Mouse (Mus musculus) forebrain, embryonic 15.5 days (tissue): ENCODE results near the gene Pigc. TPM values are rescaled to one million over a fixed set of nuclear protein-coding genes. Genes with fewer than 3 reads are reported as not detected.

Experiments used
- ATAC-seq: fragments of 200-750 bp; cut with Nextera tagmentation; replicated peaks from 2 replicates; pipeline ENCODE4 v1.8.0; 2017; ENCODE audit warnings: mild to moderate bottlenecking, moderate TSS enrichment, moderate library complexity
- H3K27ac ChIP-seq: fragments of 300-500 bp; sonication (generic); replicated peaks from 2 replicates; pipeline ENCODE4 v1.5.1; 2015; ENCODE audit warnings: mild to moderate bottlenecking, inconsistent platforms
- H3K27me3 ChIP-seq: fragments of 300-500 bp; sonication (generic); 2 replicates; pipeline ENCODE4 v1.6.1; 2015; ENCODE audit warnings: inconsistent platforms
- H3K36me3 ChIP-seq: fragments of 300-500 bp; sonication (generic); 2 replicates; pipeline ENCODE4 v1.6.1; 2015; ENCODE audit warnings: mild to moderate bottlenecking, inconsistent platforms
- H3K4me1 ChIP-seq: fragments of 300-500 bp; sonication (generic); 2 replicates; pipeline ENCODE4 v1.6.1; 2015; ENCODE audit warnings: inconsistent platforms
- H3K4me2 ChIP-seq: fragments of 300-500 bp; sonication (generic); replicated peaks from 2 replicates; pipeline ENCODE4 v1.6.1; 2015; ENCODE audit warnings: mild to moderate bottlenecking, inconsistent platforms
- H3K4me3 ChIP-seq: fragments of 300-500 bp; sonication (generic); 2 replicates; pipeline ENCODE4 v1.5.1; 2015; ENCODE audit warnings: mild to moderate bottlenecking, inconsistent platforms
- H3K9ac ChIP-seq: fragments of 300-500 bp; sonication (generic); replicated peaks from 2 replicates; pipeline ENCODE4 v1.6.1; 2015; ENCODE audit warnings: mild to moderate bottlenecking, inconsistent platforms
- H3K9me3 ChIP-seq: fragments of 300-500 bp; sonication (generic); 2 replicates; pipeline ENCODE4 v1.6.1; 2016; ENCODE audit warnings: inconsistent platforms
- WGBS: fragments of 180-500 bp; shearing (Covaris S2); methylation state at CpG from one replicate; pipeline ENCODE4 v1.1.7; 2015; ENCODE audit warnings: mixed read lengths; 5-methylcytosine and 5-hydroxymethylcytosine counted together
- polyA plus RNA-seq: library from polyadenylated mRNA; unstranded; fragments of >200 nt; fragmentation: Nextera tagmentation; extraction: Ambion mirVana; gene quantifications from 2 replicates; pipeline ENCODE4 v1.2.1, GENCODE M21; 2015

Gene Pigc
- polyA plus RNA-seq, 1 experiment from 2014 or later, result 32.7 TPM

DNA sequence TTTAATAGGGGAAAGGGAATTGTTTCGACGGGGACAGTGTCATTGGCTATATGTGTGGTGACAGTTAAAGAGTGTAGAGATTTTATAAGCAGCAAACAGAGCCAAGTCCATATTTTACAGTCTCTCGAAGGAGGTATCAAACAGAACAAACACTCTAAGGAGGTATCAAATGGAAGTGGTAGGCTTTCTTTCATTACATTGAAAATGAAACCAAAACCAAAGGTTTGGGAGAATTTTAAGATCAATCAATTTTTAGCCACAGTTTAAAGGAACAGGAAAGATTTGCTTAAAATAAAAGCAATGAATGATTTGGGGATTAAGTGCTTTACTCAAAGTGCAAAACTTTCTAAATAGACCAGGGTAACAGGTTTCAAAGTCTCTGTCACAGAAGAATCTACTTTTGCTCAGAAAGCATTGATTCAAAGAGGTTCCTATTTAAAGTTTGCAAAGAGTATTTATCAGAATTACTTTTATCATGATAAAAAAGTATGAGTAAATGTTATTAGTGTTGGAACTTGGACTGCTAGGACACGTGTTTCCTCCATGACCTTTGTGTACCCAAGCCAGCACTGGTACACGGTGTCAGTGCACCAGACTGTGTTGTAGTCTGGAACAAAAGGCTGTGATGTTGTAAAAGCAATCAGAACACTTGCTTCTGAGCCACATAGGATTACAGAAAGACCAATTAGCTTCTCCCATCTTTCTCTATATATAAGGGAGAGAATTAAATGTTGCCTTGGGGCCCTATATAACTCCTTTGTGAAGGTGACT, 17.8 kb upstream of the Pigc start:
- Histone ChIP-seq H3K27me3 (no peaks in the 10 kb centered on the region), H3K4me2 (no peak overlapping the region), H3K4me3 (no peak overlapping the region), H3K27ac (no peak overlapping the region), H3K9ac (no peak overlapping the region), H3K9me3 (no peaks in the 10 kb centered on the region), H3K36me3 (no peaks in the 10 kb centered on the region), H3K4me1 (no peaks in the 10 kb centered on the region)
- 75% methylated on average over 5 of the region's 5 CpGs for WGBS
- ATAC-seq, result no peak

DNA sequence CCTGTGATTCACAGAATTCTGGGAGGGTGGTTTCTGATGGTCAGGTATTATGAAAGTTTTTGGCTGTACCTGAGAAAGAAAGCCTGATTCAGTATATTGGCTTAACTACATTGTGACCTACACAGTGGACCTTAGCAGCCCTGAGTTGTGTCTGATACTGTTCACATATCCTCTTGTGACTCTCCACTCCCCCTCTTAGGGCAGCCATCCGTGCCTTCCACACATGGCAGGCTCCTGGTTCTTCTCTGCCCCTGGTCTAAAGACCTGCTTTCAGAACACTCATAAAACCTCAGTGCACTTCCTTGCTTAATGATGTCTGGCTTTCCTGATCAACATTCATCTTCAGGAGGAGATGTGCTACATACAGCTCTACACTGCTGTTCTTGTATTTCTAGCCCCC, 16.4 kb upstream of the Pigc start:
- Histone ChIP-seq H3K27ac (no peak overlapping the region), H3K4me3 (no peak overlapping the region), H3K9me3 (no peaks in the 10 kb centered on the region), H3K36me3 (no peaks in the 10 kb centered on the region), H3K4me2 (no peak overlapping the region), H3K27me3 (no peaks in the 10 kb centered on the region), H3K4me1 (no peaks in the 10 kb centered on the region), H3K9ac (no peak overlapping the region)
- ATAC-seq, result no peak
- WGBS, result 53% methylated on average over 1 of the region's 1 CpGs

DNA sequence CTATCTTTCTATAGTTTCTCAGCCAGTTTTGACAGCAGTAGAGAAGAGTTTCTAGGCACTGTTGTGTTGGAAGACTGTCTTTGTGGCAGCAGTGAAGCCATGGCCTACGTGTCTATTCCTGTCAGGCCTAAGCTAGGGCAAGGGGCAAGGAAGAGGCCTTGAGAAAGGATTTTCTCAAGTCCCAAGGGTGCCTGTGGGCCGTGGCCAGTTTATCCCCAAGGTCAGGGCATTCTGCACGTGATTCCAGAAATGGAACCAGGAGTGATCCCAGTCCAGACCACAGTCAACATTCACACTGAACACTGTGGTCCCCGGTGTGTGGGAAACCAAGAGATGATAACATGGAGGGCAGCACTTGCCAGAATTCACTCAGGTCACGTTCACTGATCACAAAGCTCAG, 13.1 kb upstream of the Pigc start:
- no peaks in the 10 kb centered on the region for H3K36me3 ChIP-seq
- H3K9ac ChIP-seq, result no peak overlapping the region
- H3K4me1 ChIP-seq, result no peaks in the 10 kb centered on the region
- WGBS, result 70% methylated on average over 5 of the region's 5 CpGs
- no peak overlapping the region for H3K27ac ChIP-seq
- no peak for ATAC-seq
- H3K4me2 ChIP-seq, result no peak overlapping the region
- H3K27me3 ChIP-seq, result no peaks in the 10 kb centered on the region
- no peak overlapping the region for H3K4me3 ChIP-seq
- no peaks in the 10 kb centered on the region for H3K9me3 ChIP-seq

DNA sequence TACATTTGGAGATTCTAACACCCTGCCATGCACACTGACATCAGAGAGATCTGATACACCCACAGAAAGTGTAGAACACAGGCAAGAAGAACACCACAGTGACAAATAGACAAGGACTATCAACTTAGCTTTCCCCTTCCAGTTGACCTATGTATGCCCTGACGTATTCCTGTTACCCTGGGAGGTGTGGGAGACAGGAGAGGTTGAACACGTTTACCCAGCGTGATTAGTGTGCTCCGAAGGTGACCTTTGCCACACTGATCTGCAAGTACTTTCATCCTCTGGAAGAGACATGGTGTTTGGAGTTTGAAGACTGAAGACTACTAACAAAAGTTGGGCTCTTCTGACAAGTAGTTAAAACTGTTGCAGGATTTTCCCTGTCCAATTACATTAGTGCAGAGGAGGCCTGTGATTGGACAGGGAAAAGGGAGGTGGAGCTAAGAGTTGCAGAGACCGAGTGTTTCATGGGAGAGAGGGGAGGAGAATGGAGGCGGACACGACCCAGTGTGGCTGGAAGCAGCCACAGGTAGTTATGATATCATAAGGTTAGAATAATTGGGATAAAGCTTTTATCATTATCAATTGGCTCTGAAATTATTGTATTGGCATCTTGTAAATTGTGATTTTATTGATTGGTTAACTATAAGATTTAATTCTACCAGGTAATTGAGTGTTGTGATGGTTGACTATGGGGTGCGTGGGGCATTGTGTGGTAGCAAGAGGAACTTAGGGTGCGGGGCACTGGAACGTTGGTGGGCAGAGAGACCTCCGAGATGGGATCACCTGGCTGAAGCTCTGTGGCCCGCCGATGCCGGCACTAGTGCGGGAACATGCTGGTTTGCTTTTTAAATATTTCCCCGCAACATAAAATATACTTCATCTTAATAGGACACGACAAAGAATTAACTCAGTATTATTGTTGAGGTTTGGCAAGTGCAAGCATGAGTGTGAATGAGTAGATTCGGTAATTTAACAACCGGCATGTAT, 10.7 kb upstream of the Pigc start:
- Histone ChIP-seq H3K9ac (no peak overlapping the region), H3K4me3 (no peak overlapping the region), H3K4me1 (no peaks in the 10 kb centered on the region), H3K27me3 (no peaks in the 10 kb centered on the region), H3K27ac (no peak overlapping the region), H3K4me2 (no peak overlapping the region), H3K9me3 (no peaks in the 10 kb centered on the region), H3K36me3 (no peaks in the 10 kb centered on the region)
- 86% methylated on average over 19 of the region's 19 CpGs for WGBS
- no peak for ATAC-seq

DNA sequence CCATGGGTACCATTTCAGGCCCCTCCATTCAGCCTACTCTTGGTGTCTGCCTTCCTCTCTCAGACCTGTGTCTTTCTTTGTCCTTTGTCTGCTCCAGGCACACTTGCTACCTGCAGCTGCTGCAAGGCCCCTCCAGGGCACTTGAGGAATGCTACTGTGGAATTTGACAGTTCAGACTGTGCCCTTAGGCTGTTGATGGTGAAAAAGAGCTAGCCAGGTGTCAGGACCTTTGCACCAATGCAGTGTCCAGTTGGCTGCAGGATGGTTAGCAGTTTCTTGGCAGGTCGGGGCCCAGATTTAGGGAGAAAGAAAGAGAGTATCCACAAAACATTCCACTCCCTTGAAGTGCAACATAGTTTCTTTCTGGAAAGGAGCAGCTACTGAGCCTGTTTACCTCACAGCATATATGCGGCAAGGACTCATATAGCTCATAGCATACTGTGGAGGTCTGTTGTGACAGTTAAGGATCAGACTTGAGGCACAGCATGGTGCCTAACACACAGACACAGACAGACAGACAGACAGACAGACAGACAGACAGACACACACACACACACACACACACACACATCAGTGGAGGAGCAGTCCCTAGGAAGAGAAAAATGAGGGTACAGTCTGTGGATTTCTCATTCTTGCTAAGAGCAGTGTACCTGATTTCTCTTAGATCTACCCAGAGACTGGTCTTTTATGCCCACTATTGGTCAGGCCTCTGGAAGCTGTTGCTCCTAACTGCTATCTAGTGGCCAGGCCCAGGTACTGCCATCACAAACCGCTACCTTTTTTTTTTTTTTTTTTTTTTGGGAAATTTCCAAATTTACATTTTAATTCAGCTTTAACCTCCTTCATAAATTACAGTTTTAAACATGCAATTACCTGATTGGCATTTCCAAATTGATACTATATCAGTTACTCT, 6.3 kb upstream of the Pigc start:
- no peak overlapping the region for H3K9ac ChIP-seq
- no peak overlapping the region for H3K4me3 ChIP-seq
- H3K4me2 ChIP-seq, result no peak overlapping the region
- H3K9me3 ChIP-seq, result no peaks in the 10 kb centered on the region
- 50% methylated on average over 3 of the region's 3 CpGs for WGBS
- no peaks in the 10 kb centered on the region for H3K27me3 ChIP-seq
- H3K36me3 ChIP-seq, result no peaks in the 10 kb centered on the region
- H3K27ac ChIP-seq, result no peak overlapping the region
- H3K4me1 ChIP-seq, result no peaks in the 10 kb centered on the region
- peak; percentile 67 for ATAC-seq

DNA sequence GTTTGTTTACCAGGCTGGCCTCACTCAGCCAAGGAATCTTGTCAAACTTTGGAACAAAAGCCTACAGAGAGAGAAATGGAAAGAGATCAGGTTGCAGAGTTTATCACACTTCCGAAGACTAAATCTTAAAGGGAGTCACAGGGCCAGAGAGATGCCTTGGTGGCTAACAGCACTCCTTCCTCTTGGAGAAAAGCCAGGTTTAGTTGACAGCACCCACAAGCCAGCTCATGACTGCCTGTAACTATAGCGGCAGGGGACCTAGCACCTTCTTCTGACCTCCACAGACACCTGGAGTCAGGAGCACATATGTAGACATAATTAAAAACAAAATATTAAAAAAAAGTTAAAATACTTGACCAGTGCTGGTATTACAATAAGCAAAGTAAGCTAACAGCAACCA, 1.1 kb upstream of the Pigc start:
- H3K9ac ChIP-seq, result no peak overlapping the region
- H3K27me3 ChIP-seq, result no peaks in the 10 kb centered on the region
- 86% methylated on average over 2 of the region's 2 CpGs for WGBS
- peaks cover 16% of the 10 kb centered on the region for H3K4me1 ChIP-seq
- H3K27ac ChIP-seq, result no peak overlapping the region
- ATAC-seq, result no peak
- H3K4me2 ChIP-seq, result no peak overlapping the region
- no peak overlapping the region for H3K4me3 ChIP-seq
- H3K9me3 ChIP-seq, result no peaks in the 10 kb centered on the region
- no peaks in the 10 kb centered on the region for H3K36me3 ChIP-seq

DNA sequence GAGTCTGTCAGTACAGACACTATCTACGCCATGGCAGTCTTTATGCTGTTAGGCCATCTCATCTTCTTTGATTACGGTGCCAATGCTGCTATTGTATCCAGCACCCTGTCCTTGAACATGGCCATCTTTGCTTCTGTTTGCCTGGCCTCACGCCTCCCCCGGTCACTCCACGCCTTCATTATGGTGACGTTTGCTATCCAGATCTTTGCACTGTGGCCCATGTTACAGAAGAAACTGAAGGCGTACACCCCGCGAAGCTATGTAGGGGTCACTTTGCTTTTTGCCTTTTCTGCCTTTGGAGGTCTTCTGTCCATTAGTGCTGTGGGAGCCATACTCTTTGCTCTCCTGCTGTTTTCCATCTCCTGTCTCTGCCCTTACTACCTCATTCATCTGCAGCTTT, 1.9 kb downstream of the Pigc start:
- Histone ChIP-seq H3K4me1 (peaks cover 16% of the 10 kb centered on the region), H3K9me3 (no peaks in the 10 kb centered on the region), H3K4me3 (no peak overlapping the region), H3K27ac (no peak overlapping the region), H3K4me2 (no peak overlapping the region), H3K27me3 (no peaks in the 10 kb centered on the region), H3K9ac (no peak overlapping the region), H3K36me3 (no peaks in the 10 kb centered on the region)
- no peak for ATAC-seq
- 93% methylated on average over 9 of the region's 9 CpGs for WGBS

DNA sequence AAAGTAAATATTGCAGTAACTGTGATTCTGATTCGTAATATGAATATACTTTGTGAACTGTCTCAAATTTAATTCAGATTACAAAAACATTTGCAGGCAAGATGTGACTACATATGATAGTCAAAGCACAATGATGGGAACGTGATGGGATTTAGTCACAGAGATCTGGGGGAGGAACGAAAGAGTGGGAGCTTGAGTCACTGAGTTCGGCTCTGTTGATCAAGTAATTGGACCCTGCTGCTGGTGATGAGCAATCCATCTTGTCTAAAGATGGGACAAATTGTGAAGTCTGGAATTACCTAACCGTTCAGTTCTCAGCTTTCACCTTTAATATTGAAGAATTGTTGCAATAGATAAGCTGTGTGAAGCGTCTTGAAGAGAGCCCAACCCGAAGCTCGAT, 3.2 kb downstream of the Pigc start:
- H3K9me3 ChIP-seq, result no peaks in the 10 kb centered on the region
- no peak for ATAC-seq
- WGBS, result 90% methylated on average over 8 of the region's 8 CpGs

DNA sequence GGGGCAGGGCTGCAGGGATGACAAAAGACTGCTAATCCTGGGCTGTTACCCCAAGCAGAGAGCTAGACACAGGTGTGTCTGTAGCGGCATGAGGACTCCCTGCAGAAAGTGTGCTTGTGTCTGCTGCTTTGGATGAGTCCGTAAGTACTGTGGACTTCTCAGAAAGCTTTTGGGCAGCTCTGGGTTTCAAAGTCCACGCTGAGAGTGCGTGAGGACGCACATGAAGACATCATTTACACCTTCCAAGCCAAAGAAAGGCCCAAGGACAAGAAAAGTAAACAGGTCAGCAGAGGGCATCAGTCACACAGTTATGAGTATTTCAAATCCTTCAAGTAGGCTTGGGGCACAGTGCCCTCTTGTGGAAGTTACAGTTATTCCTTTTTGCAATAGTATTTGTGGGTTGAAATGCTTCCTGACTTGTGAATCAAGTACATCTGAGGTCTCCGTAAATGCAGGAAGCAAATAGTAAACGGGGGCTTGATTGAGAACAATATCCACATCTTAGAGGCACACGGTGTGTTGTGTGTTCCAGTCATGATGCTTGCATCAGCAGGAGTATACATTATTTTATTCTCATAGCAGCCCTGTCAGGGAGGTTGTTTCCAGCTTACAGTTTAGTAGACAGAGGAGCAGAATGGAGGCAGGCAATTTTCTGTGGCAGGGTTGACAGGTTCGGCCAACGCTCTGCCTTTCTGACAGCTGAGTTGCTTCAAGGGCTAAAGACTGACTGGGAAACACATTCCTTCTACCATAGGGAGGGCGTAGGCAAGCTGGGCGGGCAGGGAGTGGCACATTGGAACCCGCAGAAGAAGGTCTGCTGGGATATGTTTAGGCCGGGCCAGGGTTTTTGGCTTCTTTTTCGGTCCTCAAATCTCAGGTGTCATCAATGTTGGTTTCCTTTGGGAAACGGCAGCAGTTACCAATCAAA, 7.5 kb downstream of the Pigc start:
- no peaks in the 10 kb centered on the region for H3K9me3 ChIP-seq
- peaks cover 3% of the 10 kb centered on the region; the same call in 1 of the 2 replicates for H3K4me1 ChIP-seq
- ATAC-seq, result peak; percentile 76
- H3K4me2 ChIP-seq, result no peak overlapping the region
- 51% methylated on average over 16 of the region's 16 CpGs for WGBS
- H3K36me3 ChIP-seq, result no peaks in the 10 kb centered on the region
- no peak overlapping the region for H3K27ac ChIP-seq
- H3K27me3 ChIP-seq, result no peaks in the 10 kb centered on the region
- no peak overlapping the region for H3K4me3 ChIP-seq
- no peak overlapping the region for H3K9ac ChIP-seq

More for the DNA sequence above, 3.2 kb downstream of the Pigc start:
- Histone ChIP-seq H3K27ac (no peak overlapping the region), H3K36me3 (no peaks in the 10 kb centered on the region), H3K9ac (no peak overlapping the region), H3K4me2 (no peak overlapping the region), H3K27me3 (no peaks in the 10 kb centered on the region), H3K4me1 (peaks cover 20% of the 10 kb centered on the region), H3K4me3 (no peak overlapping the region)

DNA sequence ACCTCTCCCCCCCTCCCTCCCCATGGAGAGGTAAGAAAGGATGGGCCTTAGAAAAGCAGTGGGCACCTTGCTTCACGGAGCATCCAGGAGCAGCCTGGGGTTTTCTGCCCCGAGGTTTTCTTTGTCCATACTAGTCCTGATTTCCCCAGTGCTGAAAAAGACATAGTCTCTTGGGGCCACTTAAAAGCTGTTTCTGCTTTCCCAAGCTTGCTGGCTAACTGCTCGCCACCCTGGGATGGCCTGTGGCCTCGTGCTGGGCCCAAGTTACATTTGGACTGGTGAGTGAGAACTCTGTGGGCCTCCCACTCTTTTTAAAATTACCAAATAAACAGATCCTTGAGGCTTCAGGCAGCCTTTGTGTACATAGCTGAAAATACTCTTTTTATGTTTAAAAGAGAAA, 8.3 kb downstream of the Pigc start:
- Histone ChIP-seq H3K4me1 (peaks cover 3% of the 10 kb centered on the region; the same call in 1 of the 2 replicates), H3K27ac (no peak overlapping the region), H3K9ac (no peak overlapping the region), H3K4me2 (no peak overlapping the region), H3K4me3 (no peak overlapping the region), H3K9me3 (no peaks in the 10 kb centered on the region), H3K36me3 (no peaks in the 10 kb centered on the region), H3K27me3 (no peaks in the 10 kb centered on the region)
- 70% methylated on average over 4 of the region's 4 CpGs for WGBS
- ATAC-seq, result no peak

DNA sequence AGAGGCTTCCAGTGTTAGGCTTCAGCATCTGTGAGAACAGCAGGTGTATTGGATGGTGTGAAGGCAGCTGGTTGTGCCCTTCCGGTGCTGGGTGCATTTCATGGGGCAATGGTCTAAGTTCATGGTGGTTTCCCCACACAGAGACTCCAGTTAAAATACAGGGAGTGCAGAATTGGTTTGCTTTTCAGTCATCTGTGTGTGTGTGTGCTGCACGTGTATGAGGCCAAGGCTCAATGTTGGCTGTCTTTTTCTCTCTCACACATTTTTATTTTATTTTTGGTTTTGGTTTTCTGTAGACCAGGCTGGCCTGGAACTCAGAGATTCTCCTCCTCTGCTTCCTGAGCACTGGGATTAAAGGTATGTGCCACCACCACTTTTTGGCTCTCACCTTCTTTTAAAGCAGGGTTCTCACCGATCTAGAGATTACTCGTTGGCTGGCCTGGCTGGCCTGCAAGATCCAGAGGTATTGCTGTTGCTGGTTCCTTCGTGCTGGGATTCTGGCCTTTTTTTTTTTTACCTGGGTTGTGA, 9.3 kb downstream of the Pigc start:
- Histone ChIP-seq H3K9me3 (no peaks in the 10 kb centered on the region), H3K9ac (no peak overlapping the region), H3K4me1 (peaks cover 3% of the 10 kb centered on the region; the same call in 1 of the 2 replicates), H3K4me2 (no peak overlapping the region), H3K36me3 (no peaks in the 10 kb centered on the region), H3K4me3 (no peak overlapping the region), H3K27me3 (no peaks in the 10 kb centered on the region), H3K27ac (no peak overlapping the region)
- no peak for ATAC-seq
- 84% methylated on average over 5 of the region's 5 CpGs for WGBS
